Mouse (Mus musculus): ENCODE results near the gene Vamp2. TPM values are rescaled to one million over a fixed set of nuclear protein-coding genes. Genes with fewer than 3 reads are reported as not detected.

Vamp2 gene
- total and polyA plus RNA-seq, 3 experiments = 63.4 to 83.0 (median 70.8) TPM

DNA sequence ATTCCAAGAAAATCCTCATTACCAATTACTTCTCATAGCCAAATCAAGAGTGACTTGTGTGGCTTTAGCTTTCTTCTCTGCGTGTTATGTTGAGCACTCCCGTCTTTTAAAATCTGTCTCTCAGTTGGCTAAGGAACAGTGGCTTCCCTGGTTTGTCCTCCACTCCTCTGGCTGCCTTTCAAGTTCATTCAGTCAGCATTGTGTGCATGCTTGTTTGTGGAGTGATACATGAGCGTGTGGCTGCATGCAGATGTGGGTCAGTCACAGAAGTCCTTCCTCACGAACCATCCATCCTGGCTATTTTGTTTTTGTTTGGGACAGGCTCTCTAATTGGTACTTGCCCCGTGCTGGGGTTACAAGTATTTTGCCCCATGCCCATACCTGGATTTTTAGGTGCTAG lies 11.7 kb upstream of the Vamp2 start:
- DNase-seq = no peak

DNA sequence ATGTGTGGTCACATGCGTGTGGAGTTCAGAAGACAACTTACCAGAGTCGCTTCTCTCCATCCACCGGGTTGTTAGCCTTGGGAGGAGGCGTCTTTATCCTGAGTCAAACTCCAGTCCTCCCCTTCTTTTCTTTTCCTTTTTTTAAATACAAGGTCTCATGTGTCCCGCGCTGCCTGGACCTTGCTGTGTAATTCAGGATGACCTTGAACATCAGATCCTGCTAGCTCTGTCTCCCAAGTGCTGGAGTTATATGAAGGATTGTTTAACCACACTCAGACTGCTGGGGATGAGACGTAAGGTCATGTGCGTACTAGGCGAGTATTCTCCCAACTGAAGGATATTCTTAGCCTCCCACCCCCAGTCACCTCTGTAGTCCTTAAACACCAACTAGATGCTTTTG lies 11.0 kb upstream of the Vamp2 start:
- Histone ChIP-seq H3K27me3 (ENCODE audit: control insufficient read depth, insufficient read depth, low read length) (no peaks in the 10 kb centered on the region), H3K4me3 (no peak overlapping the region), H3K27ac (no peak overlapping the region), H3K4me1 (ENCODE audit: control insufficient read depth, insufficient read depth, low read length) (peaks cover 3% of the 10 kb centered on the region; the same call in 1 of the 2 replicates), H3K36me3 (ENCODE audit: control insufficient read depth, insufficient read depth, low read length) (no peaks in the 10 kb centered on the region), H3K9ac (ENCODE audit: low read depth, low read length) (no peak overlapping the region), H3K79me2 (replicated peaks; ENCODE audit: control insufficient read depth, insufficient read depth, low read length) (no peaks in the 10 kb centered on the region)
- 82% methylated on average over 9 of the region's 9 CpGs for WGBS
- TF ChIP-seq CTCF (IDR thresholded peaks at IDR 0.05) (no peak), EP300 (IDR thresholded peaks at IDR 0.05; ENCODE audit: insufficient read depth, low read depth, low read length) (no peak), POLR2A (IDR thresholded peaks at IDR 0.05; ENCODE audit: insufficient read depth, low read depth, low read length) (no peak)
- intact Hi-C loops (cut with DNase I) = no loop called here
- DNase-seq = no peak

More for the DNA sequence above, 11.7 kb upstream of the Vamp2 start:
- Histone ChIP-seq H3K36me3 (ENCODE audit: control insufficient read depth, insufficient read depth, low read length) (no peaks in the 10 kb centered on the region), H3K4me3 (no peak overlapping the region), H3K27ac (no peak overlapping the region; the same call in 1 of the 2 replicates), H3K79me2 (replicated peaks; ENCODE audit: control insufficient read depth, insufficient read depth, low read length) (no peaks in the 10 kb centered on the region), H3K9ac (ENCODE audit: low read depth, low read length) (no peak overlapping the region), H3K27me3 (ENCODE audit: control insufficient read depth, insufficient read depth, low read length) (no peaks in the 10 kb centered on the region), H3K4me1 (ENCODE audit: control insufficient read depth, insufficient read depth, low read length) (peaks cover 3% of the 10 kb centered on the region; the same call in 1 of the 2 replicates)
- intact Hi-C loops (cut with DNase I) = no loop called here
- 47% methylated on average over 5 of the region's 5 CpGs for WGBS
- TF ChIP-seq EP300 (IDR thresholded peaks at IDR 0.05; ENCODE audit: insufficient read depth, low read depth, low read length) = no peak
- TF ChIP-seq CTCF (IDR thresholded peaks at IDR 0.05) = no peak
- no peak for TF ChIP-seq POLR2A (IDR thresholded peaks at IDR 0.05; ENCODE audit: insufficient read depth, low read depth, low read length)

DNA sequence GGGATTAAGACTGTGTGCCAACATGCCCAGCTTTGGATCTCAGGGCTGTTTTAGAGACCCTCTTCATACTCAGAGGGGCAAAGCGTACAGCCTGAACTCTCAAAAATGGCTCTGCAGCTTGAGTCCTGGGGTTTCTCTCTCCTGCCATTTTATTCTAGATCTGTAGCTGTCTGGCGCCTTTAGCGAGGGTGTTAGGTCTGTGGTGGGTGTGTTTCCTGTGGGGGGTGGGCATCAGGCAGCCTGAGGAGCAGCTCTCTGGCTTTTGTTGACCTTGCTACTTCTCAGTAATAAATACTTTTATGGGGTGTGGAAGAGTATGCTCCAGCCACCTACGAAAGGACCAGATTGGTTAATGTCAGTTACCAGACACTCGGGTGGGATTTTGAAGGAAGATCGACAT lies 10.2 kb upstream of the Vamp2 start:
- H3K4me1 ChIP-seq (ENCODE audit: control insufficient read depth, insufficient read depth, low read length) = peaks cover 2% of the 10 kb centered on the region; the same call in 1 of the 2 replicates
- no peaks in the 10 kb centered on the region for H3K36me3 ChIP-seq (ENCODE audit: control insufficient read depth, insufficient read depth, low read length)
- no peaks in the 10 kb centered on the region for H3K27me3 ChIP-seq (ENCODE audit: control insufficient read depth, insufficient read depth, low read length)
- H3K27ac ChIP-seq = no peak overlapping the region
- no peak overlapping the region for H3K9ac ChIP-seq (ENCODE audit: low read depth, low read length)
- no peak for DNase-seq
- no peaks in the 10 kb centered on the region for H3K79me2 ChIP-seq (replicated peaks; ENCODE audit: control insufficient read depth, insufficient read depth, low read length)
- H3K4me3 ChIP-seq = no peak overlapping the region
- TF ChIP-seq POLR2A (IDR thresholded peaks at IDR 0.05; ENCODE audit: insufficient read depth, low read depth, low read length) (no peak), CTCF (IDR thresholded peaks at IDR 0.05) (no peak), EP300 (IDR thresholded peaks at IDR 0.05; ENCODE audit: insufficient read depth, low read depth, low read length) (no peak)
- intact Hi-C loops (cut with DNase I) = no loop called here
- WGBS = 90% methylated on average over 6 of the region's 6 CpGs

DNA sequence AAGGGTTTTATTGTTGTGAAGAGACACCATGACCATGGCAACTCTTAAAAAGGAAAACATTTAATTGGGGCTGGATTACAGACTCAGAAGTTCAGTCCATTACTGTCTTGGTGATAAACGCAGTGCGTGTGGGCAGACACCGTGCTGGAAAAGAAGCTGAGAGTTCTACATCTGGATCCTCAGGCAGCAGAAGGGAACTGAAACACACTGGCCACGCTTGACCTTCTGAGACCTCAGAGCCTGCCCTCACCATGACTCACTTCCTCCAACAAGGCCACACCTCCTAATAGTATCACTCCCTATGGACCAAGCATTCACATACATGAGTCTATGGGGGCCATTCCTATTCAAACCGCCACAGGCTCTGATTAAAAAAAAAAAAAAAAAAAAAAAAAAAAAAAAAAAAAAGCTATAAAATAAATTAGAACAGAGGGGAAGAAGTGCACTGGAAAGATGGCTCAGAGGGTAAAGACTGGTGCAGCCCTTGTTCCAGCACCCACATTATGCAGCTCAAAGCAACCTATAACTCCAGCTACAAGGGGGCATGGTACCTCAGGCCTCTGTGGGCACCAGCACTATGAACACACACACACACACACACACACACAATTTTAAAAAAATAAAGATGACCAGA lies 9.4 kb upstream of the Vamp2 start:
- Histone ChIP-seq H3K4me3 (no peak overlapping the region), H3K79me2 (replicated peaks; ENCODE audit: control insufficient read depth, insufficient read depth, low read length) (no peaks in the 10 kb centered on the region), H3K36me3 (ENCODE audit: control insufficient read depth, insufficient read depth, low read length) (no peaks in the 10 kb centered on the region), H3K27me3 (ENCODE audit: control insufficient read depth, insufficient read depth, low read length) (no peaks in the 10 kb centered on the region), H3K9ac (ENCODE audit: low read depth, low read length) (no peak overlapping the region), H3K27ac (no peak overlapping the region; the same call in 1 of the 2 replicates), H3K4me1 (ENCODE audit: control insufficient read depth, insufficient read depth, low read length) (peaks cover 2% of the 10 kb centered on the region; the same call in 1 of the 2 replicates)
- intact Hi-C loops (cut with DNase I) = no loop called here
- peak; percentile 45 for TF ChIP-seq POLR2A (IDR thresholded peaks at IDR 0.05; ENCODE audit: insufficient read depth, low read depth, low read length)
- no peak for TF ChIP-seq CTCF (IDR thresholded peaks at IDR 0.05)
- WGBS = 34% methylated on average over 5 of the region's 5 CpGs
- DNase-seq = no peak

DNA sequence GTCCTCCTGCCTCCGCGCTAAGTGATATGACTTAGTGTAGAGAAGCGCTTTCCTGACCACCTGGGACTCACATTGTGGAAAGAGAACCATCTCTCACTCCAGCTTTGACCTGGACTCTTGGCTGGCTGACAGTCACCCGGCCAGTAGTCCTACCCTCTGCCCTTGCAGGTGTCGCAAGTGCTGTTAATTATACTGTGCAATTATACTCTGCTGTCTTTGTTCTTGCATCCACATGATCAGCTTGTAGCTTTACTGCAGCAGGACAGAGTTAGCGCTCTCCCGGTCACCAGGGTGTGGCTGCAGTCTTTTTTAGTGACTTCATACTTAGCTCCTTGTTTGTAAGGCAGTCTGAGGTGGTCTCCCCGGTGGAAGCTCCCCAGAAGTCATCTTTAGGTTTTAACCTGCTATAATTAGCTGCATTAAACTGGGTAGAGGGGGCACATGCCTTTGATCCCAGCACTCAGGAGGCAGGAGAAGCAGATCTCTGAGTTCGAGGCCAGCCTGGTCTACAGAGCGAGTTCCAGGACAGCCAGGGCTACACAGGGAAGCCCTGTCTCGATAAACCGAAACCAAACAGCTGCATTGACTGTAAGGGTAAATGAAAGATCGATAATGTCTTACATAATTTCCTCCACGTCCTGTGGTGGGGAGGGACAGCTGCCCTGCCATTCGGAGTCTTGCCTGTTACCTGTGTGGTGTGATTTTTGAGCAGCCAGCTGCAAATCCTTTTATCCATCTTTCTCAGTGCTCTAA lies 8.0 kb upstream of the Vamp2 start:
- Histone ChIP-seq H3K4me1 (ENCODE audit: control insufficient read depth, insufficient read depth, low read length) (no peaks in the 10 kb centered on the region; the same call in 1 of the 2 replicates), H3K9ac (ENCODE audit: low read depth, low read length) (no peak overlapping the region), H3K36me3 (ENCODE audit: control insufficient read depth, insufficient read depth, low read length) (no peaks in the 10 kb centered on the region), H3K27me3 (ENCODE audit: control insufficient read depth, insufficient read depth, low read length) (no peaks in the 10 kb centered on the region), H3K27ac (no peak overlapping the region), H3K4me3 (no peak overlapping the region), H3K79me2 (replicated peaks; ENCODE audit: control insufficient read depth, insufficient read depth, low read length) (no peaks in the 10 kb centered on the region)
- TF ChIP-seq CTCF (IDR thresholded peaks at IDR 0.05) (no peak), EP300 (IDR thresholded peaks at IDR 0.05; ENCODE audit: insufficient read depth, low read depth, low read length) (no peak)
- intact Hi-C loops (cut with DNase I) = no loop called here
- WGBS = 77% methylated on average over 15 of the region's 15 CpGs
- DNase-seq = no peak

DNA sequence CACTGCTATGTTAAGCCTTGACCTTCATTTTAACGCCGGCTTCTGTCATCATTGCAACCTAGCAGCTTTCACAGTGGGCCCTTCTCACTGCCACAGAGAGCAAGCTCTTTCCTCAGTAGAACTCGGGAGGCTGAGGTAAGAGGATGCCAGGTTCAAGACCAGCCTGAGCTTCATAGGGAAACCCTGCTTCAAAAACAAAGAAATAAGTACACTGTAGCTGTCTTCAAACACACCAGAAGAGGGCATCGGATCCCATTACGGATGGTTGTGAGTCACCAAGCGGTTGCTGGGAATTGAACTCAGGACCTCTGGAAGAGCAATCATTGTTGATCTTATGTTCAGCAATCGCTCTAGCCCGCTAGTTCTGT lies 7.5 kb upstream of the Vamp2 start:
- no peak for DNase-seq
- Histone ChIP-seq H3K79me2 (replicated peaks; ENCODE audit: control insufficient read depth, insufficient read depth, low read length) (no peaks in the 10 kb centered on the region), H3K27ac (no peak overlapping the region), H3K9ac (ENCODE audit: low read depth, low read length) (no peak overlapping the region), H3K27me3 (ENCODE audit: control insufficient read depth, insufficient read depth, low read length) (no peaks in the 10 kb centered on the region), H3K36me3 (ENCODE audit: control insufficient read depth, insufficient read depth, low read length) (no peaks in the 10 kb centered on the region), H3K4me1 (ENCODE audit: control insufficient read depth, insufficient read depth, low read length) (no peaks in the 10 kb centered on the region; the same call in 1 of the 2 replicates), H3K4me3 (no peak overlapping the region)
- intact Hi-C loops (cut with DNase I) = no loop called here
- TF ChIP-seq CTCF (IDR thresholded peaks at IDR 0.05) (no peak), EP300 (IDR thresholded peaks at IDR 0.05; ENCODE audit: insufficient read depth, low read depth, low read length) (no peak), POLR2A (IDR thresholded peaks at IDR 0.05; ENCODE audit: insufficient read depth, low read depth, low read length) (no peak)
- 86% methylated on average over 8 of the region's 8 CpGs for WGBS
